Mouse (Mus musculus) hindbrain, embryonic 10.5 days (tissue): ENCODE measurements around the gene Vps52. TPM values are rescaled to one million over a fixed set of nuclear protein-coding genes. Genes with fewer than 3 reads are reported as not detected.

Source experiments
- DNase-seq: peaks from one replicate; pipeline ENCODE4 v3.0.0-alpha.2; 2017; ENCODE audit warnings: low spot score
- H3K27ac ChIP-seq: fragments of 300-500 bp; sonication (generic); 2 replicates; pipeline ENCODE4 v1.5.1; 2016; ENCODE audit warnings: mild to moderate bottlenecking, moderate library complexity
- H3K27me3 ChIP-seq: fragments of 300-500 bp; sonication (generic); 2 replicates; pipeline ENCODE4 v1.6.1; 2016; ENCODE audit warnings: mild to moderate bottlenecking; ENCODE audit not compliant: poor library complexity, insufficient read depth, severe bottlenecking
- H3K36me3 ChIP-seq: fragments of 300-500 bp; sonication (generic); 2 replicates; pipeline ENCODE4 v1.6.1; 2016; ENCODE audit warnings: mild to moderate bottlenecking, moderate library complexity
- H3K4me1 ChIP-seq: fragments of 300-500 bp; sonication (generic); replicated peaks from 2 replicates; pipeline ENCODE4 v1.6.1; 2016; ENCODE audit warnings: mild to moderate bottlenecking
- H3K4me3 ChIP-seq: fragments of 300-500 bp; sonication (generic); 2 replicates; pipeline ENCODE4 v1.5.1; 2016; ENCODE audit warnings: mild to moderate bottlenecking, moderate library complexity
- H3K9me3 ChIP-seq: fragments of 300-500 bp; sonication (generic); 2 replicates; pipeline ENCODE4 v1.6.1; 2016; ENCODE audit warnings: mild to moderate bottlenecking, moderate library complexity
- WGBS: fragments of 180-500 bp; shearing (Covaris S2); methylation state at CpG from one replicate; pipeline ENCODE4 v1.1.7; 2016; 5-methylcytosine and 5-hydroxymethylcytosine counted together
- polyA plus RNA-seq: library from polyadenylated mRNA; unstranded; fragments of >200 nt; fragmentation: Nextera tagmentation; extraction: Ambion mirVana; gene quantifications from 2 replicates; pipeline ENCODE4 v1.2.1, GENCODE M21; 2016

Vps52 gene
- polyA plus RNA-seq, 1 experiment from 2014 or later = 63.9 TPM

DNA sequence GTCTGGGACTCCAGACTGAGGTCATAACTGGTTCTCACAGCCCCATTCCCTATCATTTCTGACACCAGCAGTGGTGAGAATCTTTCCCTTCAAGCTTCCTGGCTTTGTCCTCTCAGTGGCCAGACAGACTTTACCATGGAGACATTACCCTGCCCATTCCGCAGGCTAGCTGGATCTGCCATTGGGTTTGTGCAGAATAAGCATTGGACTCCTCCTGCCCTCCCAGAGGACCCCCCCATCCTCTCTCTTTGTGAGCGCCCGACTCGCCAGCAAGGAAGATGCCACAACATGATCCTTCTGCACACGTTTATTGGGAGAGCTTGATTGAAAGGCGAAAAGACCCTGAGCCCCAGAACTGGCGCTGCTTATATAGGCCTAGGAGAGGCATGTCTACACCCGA, 57.8 kb downstream of the Vps52 start:
- H3K27ac ChIP-seq = no peak overlapping the region
- WGBS = 94% methylated on average over 8 of the region's 8 CpGs

More for the DNA sequence above, 57.8 kb downstream of the Vps52 start:
- Histone ChIP-seq H3K9me3 (peaks cover 18% of the 10 kb centered on the region), H3K27me3 (no peaks in the 10 kb centered on the region), H3K4me1 (no peaks in the 10 kb centered on the region), H3K4me3 (no peak overlapping the region), H3K36me3 (peaks cover 43% of the 10 kb centered on the region)
- DNase-seq = no peak

Other genes starting within 250 kb of the Vps52 start
- gene March2, start 237.1 kb upstream of the Vps52 start, polyA plus RNA-seq = 36.7 and 45.4 TPM in 2 replicates
- gene Rab11b, start 195.3 kb upstream of the Vps52 start, polyA plus RNA-seq = 367 and 495 TPM in 2 replicates
- 23.4 and 25.9 TPM in 2 replicates for gene Angptl4, start 174.0 kb upstream of the Vps52 start, polyA plus RNA-seq
- gene Kank3, start 145.3 kb upstream of the Vps52 start, polyA plus RNA-seq = 26.2 and 28.5 TPM in 2 replicates
- 712 and 835 TPM in 2 replicates for gene Rps28, start 131.2 kb upstream of the Vps52 start, polyA plus RNA-seq
- gene Ndufa7, start 131.2 kb upstream of the Vps52 start, polyA plus RNA-seq = 517 and 544 TPM in 2 replicates
- 87.7 and 91.8 TPM in 2 replicates for gene Cd320, start 112.7 kb upstream of the Vps52 start, polyA plus RNA-seq
- gene Gm7029, start 82.0 kb upstream of the Vps52 start, polyA plus RNA-seq = not detected in 2 replicates
- 6.3 and 7.1 TPM in 2 replicates for gene Kifc1, start 65.2 kb upstream of the Vps52 start, polyA plus RNA-seq
- gene Platr17, start 50.7 kb upstream of the Vps52 start, polyA plus RNA-seq = 0.34 and 0.41 TPM in 2 replicates
- gene Daxx, start 46.4 kb upstream of the Vps52 start, polyA plus RNA-seq = 73.1 and 82.8 TPM in 2 replicates
- gene Tapbp, start 39.9 kb upstream of the Vps52 start, polyA plus RNA-seq = 14.5 and 17.2 TPM in 2 replicates
- gene Zbtb22, start 39.9 kb upstream of the Vps52 start, polyA plus RNA-seq = 23.0 and 24.0 TPM in 2 replicates
- gene Rgl2, start 26.3 kb upstream of the Vps52 start, polyA plus RNA-seq = 45.2 and 55.7 TPM in 2 replicates
- 228 TPM in 2 replicates for gene Pfdn6, start 15.5 kb upstream of the Vps52 start, polyA plus RNA-seq
- gene Wdr46, start 15.2 kb upstream of the Vps52 start, polyA plus RNA-seq = 47.0 and 51.8 TPM in 2 replicates
- gene B3galt4, start 4.3 kb upstream of the Vps52 start, polyA plus RNA-seq = 4.3 and 6.5 TPM in 2 replicates
- gene Rps18, start 189 bp downstream of the Vps52 start, polyA plus RNA-seq = 1,286 and 1,579 TPM in 2 replicates
- 27.1 and 30.9 TPM in 2 replicates for gene H2-K1, start 44.5 kb downstream of the Vps52 start, polyA plus RNA-seq
- gene Ring1, start 68.9 kb downstream of the Vps52 start, polyA plus RNA-seq = 12.3 and 17.3 TPM in 2 replicates
- 65.5 and 73.0 TPM in 2 replicates for gene H2-Ke6, start 72.2 kb downstream of the Vps52 start, polyA plus RNA-seq
- 188 and 197 TPM in 2 replicates for gene Slc39a7, start 75.9 kb downstream of the Vps52 start, polyA plus RNA-seq
- 49.1 and 56.4 TPM in 2 replicates for gene Rxrb, start 76.0 kb downstream of the Vps52 start, polyA plus RNA-seq
- gene Col11a2, start 83.6 kb downstream of the Vps52 start, polyA plus RNA-seq = 0.99 and 1.7 TPM in 2 replicates
- gene H2-Oa, start 136.5 kb downstream of the Vps52 start, polyA plus RNA-seq = 0.80 and 0.82 TPM in 2 replicates
- gene H2-DMa, start 163.7 kb downstream of the Vps52 start, polyA plus RNA-seq = 5.8 and 7.7 TPM in 2 replicates
- 131 and 135 TPM in 2 replicates for gene Brd2, start 166.8 kb downstream of the Vps52 start, polyA plus RNA-seq
- gene H2-DMb2, start 187.5 kb downstream of the Vps52 start, polyA plus RNA-seq = 0.11 and 0.24 TPM in 2 replicates
- gene H2-DMb1, start 197.3 kb downstream of the Vps52 start, polyA plus RNA-seq = 0.30 and 0.98 TPM in 2 replicates
- gene Tap1, start 231.7 kb downstream of the Vps52 start, polyA plus RNA-seq = 1.7 TPM in 2 replicates
- gene Psmb9, start 232.0 kb downstream of the Vps52 start, polyA plus RNA-seq = 0.66 and 0.97 TPM in 2 replicates
- gene Psmb8, start 241.9 kb downstream of the Vps52 start, polyA plus RNA-seq = 1.2 and 1.8 TPM in 2 replicates
- 0.27 and 1.4 TPM in 2 replicates for gene Tap2, start 247.7 kb downstream of the Vps52 start, polyA plus RNA-seq